Mouse (Mus musculus) spleen, postnatal 4 days (tissue): ENCODE measurements around the gene Myod1.

Experiments
- DNase-seq, 2 experiments: peaks; one replicate each; pipeline ENCODE4 v3.0.0; 2022; ENCODE audit warnings: low spot score in 2 of 2

Gene Myod1

GRCm38 (mm10) chr7:46391701-46392100 is 15.4 kb downstream of the Myod1 start:
- DNase-seq, result no peak

- DNase-seq, result peak; percentile 68 to 86
These were observed 16.8 kb downstream of the Myod1 start for GRCm38 (mm10) chr7:46393116-46393515.

GRCm38 (mm10) chr7:46393718-46394511 is 17.6 kb downstream of the Myod1 start:
- no peak for DNase-seq

GRCm38 (mm10) chr7:46394933-46395332 is 18.7 kb downstream of the Myod1 start:
- DNase-seq, result no peak

- DNase-seq, result no peak
These were observed 19.3 kb downstream of the Myod1 start for GRCm38 (mm10) chr7:46395571-46395970.

GRCm38 (mm10) chr7:46396231-46396927 is 20.1 kb downstream of the Myod1 start, which contains the start of gene Kcnc1:
Gene Kcnc1, plus strand, starts transcription at chr7:46396497.
- peak; percentile 68 to 89 for DNase-seq

GRCm38 (mm10) chr7:46396928-46397731 is 20.9 kb downstream of the Myod1 start:
- DNase-seq, result no peak

GRCm38 (mm10) chr7:46397732-46398333 is 21.6 kb downstream of the Myod1 start:
- DNase-seq, result no peak

GRCm38 (mm10) chr7:46398612-46399011 is 22.3 kb downstream of the Myod1 start:
- no peak for DNase-seq

GRCm38 (mm10) chr7:46399676-46400075 is 23.4 kb downstream of the Myod1 start:
- DNase-seq, result no peak

- no peak for DNase-seq
These were observed 24.1 kb downstream of the Myod1 start for GRCm38 (mm10) chr7:46400346-46400745.

GRCm38 (mm10) chr7:46401371-46402180 is 25.3 kb downstream of the Myod1 start:
- no peak for DNase-seq

- no peak for DNase-seq
These were observed 27.6 kb downstream of the Myod1 start for GRCm38 (mm10) chr7:46403616-46404485.

- DNase-seq, result no peak
These were observed 28.5 kb downstream of the Myod1 start for GRCm38 (mm10) chr7:46404756-46405155.

GRCm38 (mm10) chr7:46408606-46409005 is 32.3 kb downstream of the Myod1 start:
- no peak for DNase-seq

GRCm38 (mm10) chr7:46409204-46409789 is 33.0 kb downstream of the Myod1 start:
- DNase-seq, result peak in 1 of 2 experiments; percentile 43

GRCm38 (mm10) chr7:46410727-46411126 is 34.5 kb downstream of the Myod1 start:
- DNase-seq, result no peak

GRCm38 (mm10) chr7:46412823-46413222 is 36.5 kb downstream of the Myod1 start:
- no peak for DNase-seq

GRCm38 (mm10) chr7:46413959-46414725 is 37.9 kb downstream of the Myod1 start:
- no peak for DNase-seq
